Mouse (Mus musculus): ENCODE data around the gene Cxcl17.
"Not testable (repeated sequence)": the region's sequence is repeated elsewhere in the genome, so short reads cannot be mapped to it uniquely, and the experiment has no call there.

Cxcl17 gene

GRCm38 (mm10) chr7:25426380-25426779, 13.7 kb upstream of the Cxcl17 start:
- not testable (repeated sequence) for DNase-seq (ENCODE audit: extremely low spot score, low spot score)

GRCm38 (mm10) chr7:25424429-25424828, 11.7 kb upstream of the Cxcl17 start:
- peak; percentile 80 for DNase-seq (ENCODE audit: extremely low spot score, low spot score)

DNA sequence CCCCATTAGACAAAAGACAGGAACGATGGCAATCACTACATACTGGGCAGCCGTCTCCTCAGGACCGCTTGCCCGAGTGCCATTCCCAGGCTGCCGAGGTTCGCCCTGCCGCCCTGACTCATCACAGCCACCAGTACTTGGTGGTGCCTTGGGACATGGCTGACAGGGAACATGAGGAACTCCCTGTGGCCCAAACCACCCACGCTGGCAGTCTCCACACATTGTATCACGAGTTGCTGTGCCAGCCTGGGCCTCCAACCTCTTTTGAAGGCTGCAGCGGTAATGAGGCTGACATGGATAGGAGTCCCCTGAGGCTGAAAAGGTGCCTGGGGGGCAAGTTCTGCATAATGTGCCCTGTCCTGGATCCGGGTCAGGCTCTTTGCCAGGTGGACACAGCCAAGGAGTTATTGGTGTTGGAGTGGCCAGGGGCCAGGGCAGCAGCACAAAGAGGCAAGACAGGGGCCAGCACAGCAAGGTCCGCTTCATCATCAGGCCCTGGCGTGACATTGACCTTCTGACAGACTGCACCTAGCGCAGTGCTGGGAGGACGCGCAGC, 9.7 kb upstream of the Cxcl17 start:
- DNase-seq (ENCODE audit: extremely low spot score, low spot score), result no peak

DNA sequence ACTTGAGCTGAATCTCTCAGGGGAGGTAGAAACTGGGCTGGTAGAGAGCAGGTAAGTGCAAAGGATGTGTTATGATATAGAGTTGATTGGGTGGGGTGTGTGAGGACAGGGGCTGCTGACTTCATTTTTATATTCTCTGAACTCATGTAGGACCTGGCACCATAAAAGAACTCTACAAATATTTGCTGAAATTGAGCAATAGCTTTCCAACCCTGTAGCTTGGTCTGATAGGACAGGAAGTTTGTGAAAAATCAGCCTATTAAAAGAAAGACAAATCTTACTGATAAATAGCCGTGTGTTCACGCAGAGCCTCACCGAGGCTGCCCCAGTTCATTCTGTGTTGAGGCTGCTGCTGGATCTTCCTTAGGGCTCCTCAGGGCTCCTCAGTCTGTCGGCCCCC, 7.3 kb upstream of the Cxcl17 start:
- DNase-seq (ENCODE audit: extremely low spot score, low spot score), result no peak

GRCm38 (mm10) chr7:25419536-25419935, 6.8 kb upstream of the Cxcl17 start:
- no peak for DNase-seq (ENCODE audit: extremely low spot score, low spot score)

DNA sequence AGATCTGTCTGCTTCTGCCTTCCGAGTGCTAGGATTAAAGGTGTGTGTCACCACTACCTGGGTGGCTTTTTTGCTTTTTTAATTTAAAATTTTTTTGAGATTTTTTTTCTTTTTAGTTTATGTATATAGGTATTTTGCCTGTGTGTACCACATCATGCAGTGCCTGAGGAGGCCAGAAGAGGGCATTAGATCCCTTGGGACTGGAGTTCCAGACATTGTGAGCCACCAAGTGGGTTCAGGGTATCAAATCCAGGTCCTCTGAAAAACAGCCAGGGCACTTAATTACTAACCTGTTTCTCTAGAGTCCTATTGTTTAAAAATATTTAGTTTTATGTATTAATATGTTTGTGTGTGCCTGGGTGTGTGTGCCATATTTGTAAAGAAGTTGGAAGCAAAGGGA, 4.9 kb upstream of the Cxcl17 start:
- DNase-seq (ENCODE audit: extremely low spot score, low spot score), result peak; percentile 40

- no peak for DNase-seq (ENCODE audit: extremely low spot score, low spot score)
These were observed 825 bp downstream of the Cxcl17 start for GRCm38 (mm10) chr7:25411861-25412260.

GRCm38 (mm10) chr7:25410969-25411615, 1.6 kb downstream of the Cxcl17 start:
- DNase-seq (ENCODE audit: extremely low spot score, low spot score), result no peak

DNA sequence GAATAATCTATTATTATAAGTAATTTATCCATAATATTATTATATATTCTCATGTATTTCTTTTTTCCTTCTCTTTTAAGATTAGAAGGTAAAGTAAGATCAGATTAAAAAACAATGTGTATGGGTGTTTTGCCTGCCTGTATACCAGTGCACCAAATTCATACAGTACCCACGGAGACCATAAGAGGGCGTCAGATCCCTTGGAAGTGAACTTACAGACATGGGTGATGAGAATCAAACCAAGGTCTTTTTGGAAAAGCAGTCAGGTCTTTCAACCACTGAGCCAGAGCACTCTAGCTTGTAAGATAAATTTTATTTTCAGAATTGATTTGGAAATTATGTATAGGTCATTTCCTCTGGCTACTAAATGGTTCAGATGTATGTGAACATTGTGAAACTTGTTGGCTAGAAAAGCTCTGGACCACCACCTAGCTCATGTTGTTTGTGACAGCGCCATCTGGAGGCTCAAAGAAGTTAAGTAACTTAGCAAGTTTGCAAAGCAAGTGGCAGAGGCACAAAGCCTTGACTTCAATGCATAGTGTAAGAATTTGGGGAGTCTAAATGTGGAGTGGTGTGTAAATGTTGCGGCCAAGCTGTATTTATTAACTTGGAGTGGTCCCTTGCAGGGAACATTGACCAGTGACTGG, 3.4 kb downstream of the Cxcl17 start:
- DNase-seq (ENCODE audit: extremely low spot score, low spot score), result no peak

- DNase-seq (ENCODE audit: extremely low spot score, low spot score), result no peak
These were observed 6.2 kb downstream of the Cxcl17 start for GRCm38 (mm10) chr7:25406468-25406867.

DNA sequence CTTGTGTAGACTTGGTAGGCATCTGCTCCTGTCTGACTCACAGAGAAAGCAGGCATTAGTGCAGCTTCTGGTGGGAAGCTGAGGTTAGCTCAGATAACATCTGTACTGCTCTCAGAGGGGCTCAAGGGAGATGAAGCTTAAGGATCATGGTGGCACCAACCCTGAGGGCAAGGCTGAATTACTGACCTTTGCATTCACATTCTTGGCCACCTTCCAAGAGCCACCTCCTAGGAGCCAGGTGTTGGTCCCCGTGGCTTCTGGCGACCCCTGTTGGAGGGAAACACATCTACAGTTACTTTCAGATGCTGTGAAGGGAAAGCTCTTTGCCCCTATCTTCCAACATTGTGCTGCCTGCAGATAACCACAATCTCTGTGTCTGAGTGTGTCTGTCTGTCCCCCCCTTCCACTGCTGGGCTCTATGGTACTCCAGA, 10.0 kb downstream of the Cxcl17 start:
- peak; percentile 42 for DNase-seq (ENCODE audit: extremely low spot score, low spot score)

DNA sequence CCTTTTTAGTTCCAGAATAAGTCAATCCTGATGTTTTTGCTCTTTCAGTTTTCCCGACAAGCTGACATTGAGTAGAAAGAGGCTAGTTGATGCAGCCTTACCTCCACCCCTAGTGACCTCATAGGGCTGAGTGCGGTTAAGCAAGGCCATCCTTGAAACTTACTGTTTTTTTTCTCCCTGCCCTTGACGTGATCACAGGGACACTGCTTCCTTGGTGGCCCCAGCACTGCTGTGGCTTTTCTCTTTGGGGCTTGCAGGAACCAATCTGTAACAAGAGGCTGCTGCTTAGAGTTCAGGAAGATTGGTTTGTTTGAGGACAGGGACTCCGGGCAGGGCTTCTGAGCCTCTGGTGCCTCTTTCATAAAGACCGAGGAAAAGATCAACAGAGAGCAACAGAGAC, 10.7 kb downstream of the Cxcl17 start:
- no peak for DNase-seq (ENCODE audit: extremely low spot score, low spot score)

DNA sequence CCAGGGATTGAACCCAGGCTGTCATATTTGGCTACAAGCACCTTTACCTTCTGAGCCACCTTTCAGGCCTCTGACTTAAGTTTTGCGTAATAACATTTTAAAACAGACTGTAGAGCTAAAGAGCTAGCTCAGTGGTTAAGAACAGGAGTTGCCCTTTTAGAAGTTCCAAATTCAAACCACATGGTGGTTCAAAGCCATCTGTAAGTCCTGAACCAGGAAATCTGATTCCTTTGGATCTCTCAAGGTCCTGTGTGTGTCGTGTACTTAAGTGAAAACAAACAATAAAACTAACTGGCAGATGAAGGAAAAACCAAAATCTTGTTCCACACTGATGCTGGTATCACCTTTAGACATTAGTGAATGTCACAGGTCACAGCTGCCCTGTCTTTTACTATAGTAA, 11.1 kb downstream of the Cxcl17 start:
- DNase-seq (ENCODE audit: extremely low spot score, low spot score), result no peak

GRCm38 (mm10) chr7:25399028-25399427, 13.7 kb downstream of the Cxcl17 start:
- not testable (repeated sequence) for DNase-seq (ENCODE audit: extremely low spot score, low spot score)

DNA sequence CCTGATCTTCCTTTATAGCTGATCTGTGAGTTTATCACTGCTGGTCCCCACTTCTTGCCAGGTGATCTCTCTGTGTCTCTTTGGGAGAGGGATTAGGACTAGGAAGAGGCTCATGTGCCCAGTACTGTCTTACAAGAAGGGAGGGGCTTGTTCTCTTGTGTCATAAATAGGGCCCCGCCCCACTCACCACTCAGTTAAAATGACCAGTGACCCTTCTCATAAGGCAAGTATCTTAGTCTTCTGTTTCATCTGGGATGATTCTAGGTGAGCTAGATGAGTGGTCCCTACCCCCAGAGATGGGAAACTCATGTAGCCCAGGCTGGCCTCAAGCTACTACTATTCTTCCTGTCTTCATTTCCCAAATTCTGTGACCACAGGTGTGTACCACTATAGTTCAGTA, 14.1 kb downstream of the Cxcl17 start, which contains the start of gene Lipe:
Gene Lipe (minus strand): TSS at position 101 of the 400 bp plus-strand sequence.
- DNase-seq (ENCODE audit: extremely low spot score, low spot score), result no peak

- DNase-seq (ENCODE audit: extremely low spot score, low spot score), result no peak
These were observed 16.1 kb downstream of the Cxcl17 start for GRCm38 (mm10) chr7:25396621-25397020.

GRCm38 (mm10) chr7:25395558-25396521, 16.8 kb downstream of the Cxcl17 start:
- DNase-seq (ENCODE audit: extremely low spot score, low spot score), result peak; percentile 91

GRCm38 (mm10) chr7:25395186-25395557, 17.5 kb downstream of the Cxcl17 start:
- DNase-seq (ENCODE audit: extremely low spot score, low spot score), result no peak

DNA sequence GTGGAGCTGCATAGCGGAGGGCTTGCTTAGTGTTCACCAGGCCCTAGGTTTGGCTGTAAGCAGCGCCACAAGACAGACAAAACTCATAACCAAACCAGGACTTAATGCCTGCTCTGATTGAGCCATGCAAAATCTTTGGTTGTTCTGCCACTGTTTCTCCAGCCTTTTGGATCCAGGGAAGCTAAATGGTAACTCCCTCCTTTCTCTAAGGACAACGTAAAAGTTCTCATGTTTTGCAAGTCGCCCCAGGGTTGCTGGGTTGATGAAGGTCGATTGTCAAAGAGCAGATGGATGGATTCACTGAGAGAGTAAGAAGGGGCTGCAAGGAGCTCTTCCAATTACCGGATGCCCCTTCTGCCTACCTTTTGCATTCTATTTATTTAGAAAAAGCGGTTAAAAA, 17.9 kb downstream of the Cxcl17 start:
- DNase-seq (ENCODE audit: extremely low spot score, low spot score), result no peak

GRCm38 (mm10) chr7:25393451-25394210, 19.1 kb downstream of the Cxcl17 start:
- no peak for DNase-seq (ENCODE audit: extremely low spot score, low spot score)

DNA sequence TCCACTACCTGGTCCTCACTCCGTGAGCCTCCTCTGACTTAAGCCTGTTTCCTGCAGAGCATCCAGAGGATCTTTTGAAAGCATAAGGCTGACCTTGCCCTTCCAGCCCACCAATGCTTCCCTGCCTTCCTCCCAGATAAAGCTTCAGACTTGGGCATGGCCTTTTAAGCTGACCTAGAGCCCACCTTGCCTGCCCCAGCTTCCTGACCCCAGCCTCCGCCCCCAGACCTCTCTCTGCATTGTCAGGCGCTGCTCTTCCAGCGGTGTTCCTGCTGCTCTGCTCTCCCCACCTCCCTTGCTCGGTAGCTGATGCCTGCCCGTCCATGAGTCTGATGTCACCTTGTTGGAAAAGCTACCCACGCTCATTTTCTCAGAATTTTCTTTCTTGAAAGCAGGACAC, 19.8 kb downstream of the Cxcl17 start:
- no peak for DNase-seq (ENCODE audit: extremely low spot score, low spot score)
